Mouse (Mus musculus) bone marrow macrophage, adult 2 months (primary cell): ENCODE results near the gene Bri3. TPM values are rescaled to one million over a fixed set of nuclear protein-coding genes. Genes with fewer than 3 reads are reported as not detected.

Source experiments
- H3K27ac ChIP-seq: 2 replicates; pipeline ENCODE4 v1.5.1; 2012; ENCODE audit warnings: low read depth, low read length; ENCODE audit not compliant: insufficient read depth
- H3K4me1 ChIP-seq: 2 replicates; pipeline ENCODE4 v1.6.1; 2012; ENCODE audit warnings: low read length; ENCODE audit not compliant: control insufficient read depth, insufficient read depth
- H3K4me3 ChIP-seq: 2 replicates; pipeline ENCODE4 v1.5.1; 2012; ENCODE audit warnings: mild to moderate bottlenecking, low read length, moderate library complexity; ENCODE audit not compliant: insufficient read depth
- CTCF ChIP-seq: IDR thresholded peaks from 2 replicates; pipeline ENCODE4 v1.5.1; 2012; ENCODE audit warnings: low read depth, mild to moderate bottlenecking, low read length, moderate library complexity
- POLR2A ChIP-seq: IDR thresholded peaks from 2 replicates; pipeline ENCODE4 v1.6.1; 2012; ENCODE audit warnings: mild to moderate bottlenecking, low read depth, low read length, borderline replicate concordance
- polyA plus RNA-seq: library from polyadenylated mRNA; stranded (reverse); fragments of >200 nt; gene quantifications from 2 replicates; pipeline ENCODE4 v1.2.4, GENCODE M21; 2012; ENCODE audit not compliant: missing spikeins, insufficient read depth, insufficient read length

The Bri3 gene
- polyA plus RNA-seq, 1 experiment, result 521 TPM

- no peak overlapping the region for H3K27ac ChIP-seq
- H3K4me3 ChIP-seq, result no peak overlapping the region
- H3K4me1 ChIP-seq, result no peaks in the 10 kb centered on the region
- TF ChIP-seq POLR2A (no peak), CTCF (no peak)
Measured at GRCm38 (mm10) chr5:144394142-144394541, 149.9 kb downstream of the Bri3 start.

- no peak overlapping the region for H3K27ac ChIP-seq
- no peak for TF ChIP-seq POLR2A
- no peak for TF ChIP-seq CTCF
- H3K4me3 ChIP-seq, result no peak overlapping the region
- H3K4me1 ChIP-seq, result no peaks in the 10 kb centered on the region
Measured at GRCm38 (mm10) chr5:144397566-144397965, 153.3 kb downstream of the Bri3 start.

DNA sequence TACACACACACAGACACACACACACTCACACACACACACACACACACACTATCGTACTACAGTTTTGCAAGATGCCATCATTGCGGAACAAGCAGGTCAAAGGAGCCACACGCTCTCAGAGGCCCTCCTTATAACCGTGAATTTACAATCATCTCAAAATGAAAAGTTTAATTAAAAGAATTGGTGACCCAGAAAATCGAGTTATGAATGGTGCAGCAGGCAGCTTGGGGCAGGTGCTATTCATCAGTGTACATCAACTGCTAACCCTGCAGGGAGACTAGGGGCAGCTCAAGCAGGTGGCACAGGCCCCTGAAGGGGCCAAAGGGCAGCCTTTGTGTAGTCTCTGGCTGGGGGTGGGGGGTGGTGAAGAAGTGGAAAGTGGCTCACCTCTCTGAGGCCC is 156.6 kb downstream of the Bri3 start:
- TF ChIP-seq CTCF, result no peak
- TF ChIP-seq POLR2A, result no peak
- no peaks in the 10 kb centered on the region for H3K4me1 ChIP-seq

GRCm38 (mm10) chr5:144406256-144406655 is 162.0 kb downstream of the Bri3 start:
- Histone ChIP-seq H3K27ac (no peak overlapping the region), H3K4me3 (no peak overlapping the region), H3K4me1 (no peaks in the 10 kb centered on the region)
- no peak for TF ChIP-seq POLR2A
- no peak for TF ChIP-seq CTCF

More for the DNA sequence above, 156.6 kb downstream of the Bri3 start:
- Histone ChIP-seq H3K4me3 (no peak overlapping the region), H3K27ac (no peak overlapping the region)

DNA sequence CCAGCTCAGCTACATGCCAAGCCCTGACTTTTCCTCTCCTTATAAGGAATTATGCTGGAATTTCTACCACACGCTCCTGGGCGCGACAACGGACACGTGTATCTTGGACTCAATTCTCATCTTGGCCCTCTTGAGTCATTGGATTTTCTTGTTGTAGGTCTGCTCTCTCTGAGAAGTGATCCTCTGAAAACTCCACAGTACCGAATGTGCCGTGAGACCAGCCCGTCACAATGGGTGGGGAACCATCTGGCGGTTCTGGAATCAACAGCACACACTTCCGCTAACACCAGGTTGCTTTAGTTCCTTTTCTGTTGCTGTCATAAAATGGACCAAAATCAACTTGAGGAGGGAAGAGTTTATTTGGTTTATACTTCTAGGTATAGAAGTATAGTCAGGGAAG is 166.4 kb downstream of the Bri3 start:
- no peak overlapping the region for H3K4me3 ChIP-seq
- H3K27ac ChIP-seq, result no peak overlapping the region
- TF ChIP-seq POLR2A (no peak), CTCF (no peak)
- no peaks in the 10 kb centered on the region for H3K4me1 ChIP-seq

DNA sequence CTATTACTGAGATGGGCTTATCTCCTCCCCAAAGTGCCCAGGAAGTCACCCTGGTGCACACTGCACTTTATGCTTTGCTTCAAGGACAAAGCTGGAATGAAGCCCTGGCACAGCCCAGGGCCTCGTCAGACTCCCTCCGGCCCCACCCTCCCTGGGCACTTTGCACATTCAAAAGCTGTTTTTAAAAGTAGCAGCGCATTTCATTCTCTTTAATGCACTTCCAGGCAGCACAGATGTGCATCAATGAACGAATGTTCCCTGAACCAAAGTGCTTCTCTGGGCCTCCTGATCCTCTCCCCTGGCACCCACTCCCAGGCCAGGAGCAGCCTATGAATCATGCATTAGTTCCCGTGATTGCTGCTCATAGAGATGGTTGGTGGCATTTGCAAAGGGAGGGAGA is 167.5 kb downstream of the Bri3 start:
- TF ChIP-seq POLR2A (no peak), CTCF (no peak)
- Histone ChIP-seq H3K4me1 (no peaks in the 10 kb centered on the region), H3K4me3 (no peak overlapping the region), H3K27ac (no peak overlapping the region)

DNA sequence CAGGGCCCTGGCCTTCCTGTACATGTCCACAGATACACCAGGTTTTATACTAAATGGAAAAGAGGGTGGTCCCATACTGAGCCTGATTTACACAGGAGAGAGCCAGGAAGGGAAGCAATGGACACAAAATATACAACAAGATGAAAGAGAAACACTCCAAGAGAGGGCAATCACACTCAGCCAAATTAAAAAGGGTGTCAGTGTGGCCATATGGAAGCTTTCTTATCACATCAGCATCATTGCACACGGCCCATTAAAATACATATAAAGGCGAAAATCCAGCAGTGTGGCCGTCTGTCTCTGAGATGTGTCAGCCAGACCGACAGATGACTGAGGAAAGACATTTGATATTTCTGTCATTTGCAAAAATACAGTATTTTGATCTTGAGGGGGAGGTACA is 168.5 kb downstream of the Bri3 start:
- TF ChIP-seq POLR2A, result no peak
- TF ChIP-seq CTCF, result no peak
- H3K4me1 ChIP-seq, result no peaks in the 10 kb centered on the region
- H3K27ac ChIP-seq, result no peak overlapping the region
- no peak overlapping the region for H3K4me3 ChIP-seq

DNA sequence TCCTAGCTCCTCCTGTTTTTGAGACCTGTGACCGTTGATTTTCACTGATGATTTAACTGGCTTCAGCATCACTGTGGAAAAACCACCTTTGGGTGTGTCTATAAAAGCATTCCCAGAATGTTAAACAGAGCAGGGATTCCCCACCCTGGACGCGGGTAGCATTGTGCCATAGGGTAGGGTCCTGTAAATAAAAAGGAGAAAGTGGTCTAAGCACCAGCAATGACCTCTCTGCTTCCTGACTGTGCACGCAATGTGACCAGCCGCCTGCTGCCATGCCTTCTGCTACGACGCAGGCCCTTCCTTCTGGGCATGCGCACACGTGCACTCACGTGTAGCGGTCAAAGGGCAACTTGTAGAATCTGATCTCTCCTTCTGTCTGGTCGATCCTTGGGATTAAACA is 174.2 kb downstream of the Bri3 start:
- Histone ChIP-seq H3K4me3 (no peak overlapping the region), H3K27ac (no peak overlapping the region), H3K4me1 (no peaks in the 10 kb centered on the region)
- TF ChIP-seq CTCF, result no peak
- no peak for TF ChIP-seq POLR2A

- no peaks in the 10 kb centered on the region for H3K4me1 ChIP-seq
- no peak overlapping the region for H3K4me3 ChIP-seq
- no peak overlapping the region for H3K27ac ChIP-seq
- TF ChIP-seq POLR2A, result no peak
- TF ChIP-seq CTCF, result no peak
Measured at GRCm38 (mm10) chr5:144420001-144420400, 175.8 kb downstream of the Bri3 start.

- no peaks in the 10 kb centered on the region for H3K4me1 ChIP-seq
- H3K27ac ChIP-seq, result no peak overlapping the region
- H3K4me3 ChIP-seq, result no peak overlapping the region
- TF ChIP-seq CTCF (no peak), POLR2A (no peak)
Measured at GRCm38 (mm10) chr5:144426697-144427096, 182.5 kb downstream of the Bri3 start.

GRCm38 (mm10) chr5:144427861-144428260 is 183.6 kb downstream of the Bri3 start:
- Histone ChIP-seq H3K4me1 (no peaks in the 10 kb centered on the region), H3K27ac (no peak overlapping the region)
- TF ChIP-seq CTCF (no peak), POLR2A (no peak)

DNA sequence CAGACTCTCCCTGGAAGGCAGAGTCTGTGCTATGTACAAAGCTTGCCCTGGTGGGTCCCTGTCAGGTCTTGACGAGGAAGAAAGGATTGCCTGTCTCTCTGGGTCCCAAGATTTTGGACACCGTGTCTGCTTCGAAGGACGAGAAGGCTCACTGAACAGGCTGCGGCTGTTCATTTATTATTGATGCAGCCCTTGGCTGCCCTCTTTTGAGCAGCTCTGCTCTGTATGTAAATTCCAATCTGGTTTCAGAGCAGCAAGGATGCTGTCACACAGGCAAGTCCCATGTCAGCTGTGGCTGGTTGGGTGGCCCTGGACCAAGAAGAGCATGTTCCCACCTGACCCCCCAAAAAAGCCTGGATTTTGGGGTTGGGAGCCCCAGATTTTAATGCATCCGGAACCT is 187.2 kb downstream of the Bri3 start:
- no peak overlapping the region for H3K27ac ChIP-seq
- H3K4me1 ChIP-seq, result no peaks in the 10 kb centered on the region
- TF ChIP-seq CTCF (no peak), POLR2A (no peak)
- no peak overlapping the region for H3K4me3 ChIP-seq

More at GRCm38 (mm10) chr5:144427861-144428260, 183.6 kb downstream of the Bri3 start:
- no peak overlapping the region for H3K4me3 ChIP-seq
